Mouse (Mus musculus): ENCODE data around the gene Carmil1. TPM values are rescaled to one million over a fixed set of nuclear protein-coding genes. Genes with fewer than 3 reads are reported as not detected.
A peak's percentile ranks its signal among the peaks of the same experiment; 100 is the strongest.

Carmil1 gene
- polyA plus RNA-seq, 1 experiment from 2014 or later = 46.2 TPM

DNA sequence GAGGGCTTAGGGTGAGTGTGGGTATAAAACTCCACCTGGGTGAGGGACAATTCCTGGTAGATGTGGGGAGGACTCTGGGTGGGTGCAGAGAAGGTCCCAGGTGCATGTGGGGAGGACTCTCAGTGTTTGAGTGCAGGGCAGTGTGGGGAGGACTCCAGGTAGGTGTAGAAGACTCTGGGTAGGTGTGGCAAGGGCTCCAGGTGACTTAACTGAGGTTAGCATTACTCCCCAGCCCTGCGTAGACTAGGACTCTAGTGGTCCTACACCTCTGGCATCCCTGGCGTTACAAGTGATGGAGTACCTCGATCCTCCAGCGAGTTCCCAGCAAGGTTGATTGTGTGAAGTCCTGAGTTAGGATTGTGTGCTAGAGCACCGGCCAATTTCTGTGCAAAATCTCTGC is 143.8 kb downstream of the Carmil1 start:
- H3K4me1 ChIP-seq = peaks cover 6% of the 10 kb centered on the region; the same call in 1 of the 2 replicates
- 0 out of 2 replicates have a peak, but pooled peaks cover 3% of the 10 kb centered on the region for H3K36me3 ChIP-seq
- H3K4me2 ChIP-seq = no peak overlapping the region
- H3K9me3 ChIP-seq = no peaks in the 10 kb centered on the region
- 80% methylated on average over 5 of the region's 5 CpGs for WGBS
- H3K27me3 ChIP-seq = no peaks in the 10 kb centered on the region
- no peak for ATAC-seq (ENCODE audit: borderline replicate concordance, extremely low read depth, low FRiP score, low TSS enrichment)
- no peak overlapping the region for H3K9ac ChIP-seq
- H3K27ac ChIP-seq = no peak overlapping the region
- no peak overlapping the region for H3K4me3 ChIP-seq

DNA sequence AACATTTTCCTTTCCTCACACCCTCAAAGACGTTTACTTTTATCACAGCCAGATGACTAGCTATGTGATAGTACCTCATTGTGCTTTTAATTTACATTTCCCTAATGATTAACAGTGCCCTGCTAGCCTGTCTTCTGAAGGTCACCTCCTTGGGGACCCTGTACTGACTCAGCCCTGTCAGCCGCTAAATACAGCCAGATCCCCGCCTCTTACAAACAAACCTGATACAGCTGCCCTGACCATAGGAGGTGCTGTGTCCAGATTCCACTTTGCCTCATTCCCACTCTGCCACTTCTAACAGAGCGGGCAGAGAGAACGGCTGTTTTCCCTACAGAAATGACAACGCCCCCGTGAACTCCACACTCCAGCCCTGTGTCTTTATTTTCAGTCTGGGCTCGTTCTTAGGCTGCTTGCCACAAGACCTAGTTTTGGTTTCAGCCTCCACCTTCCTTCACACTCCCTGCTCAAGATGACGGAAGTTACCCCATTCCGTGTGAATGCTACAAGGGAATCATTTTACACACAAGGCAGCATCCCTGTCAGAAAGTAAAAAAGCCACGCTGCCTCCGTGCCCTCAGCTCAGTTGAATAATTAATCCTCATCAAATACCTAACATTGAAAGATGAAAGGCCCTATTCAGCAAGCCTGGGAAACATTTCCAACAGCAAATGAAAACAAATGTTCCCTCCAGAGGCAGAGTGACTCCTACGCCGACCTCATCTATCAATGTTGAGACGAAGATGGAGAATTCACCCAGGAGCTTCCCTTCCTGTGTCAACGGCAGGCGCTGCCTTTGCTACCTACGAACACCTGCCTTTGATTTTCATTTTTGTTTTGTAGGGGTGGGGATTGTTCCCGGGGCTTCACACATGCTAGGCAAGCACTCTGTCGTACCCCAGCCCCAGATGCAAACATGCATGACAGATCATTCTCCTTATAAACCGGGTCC is 145.0 kb downstream of the Carmil1 start:
- Histone ChIP-seq H3K27me3 (no peaks in the 10 kb centered on the region), H3K27ac (no peak overlapping the region), H3K9me3 (no peaks in the 10 kb centered on the region), H3K4me2 (no peak overlapping the region), H3K4me1 (peaks cover 6% of the 10 kb centered on the region; the same call in 1 of the 2 replicates), H3K9ac (no peak overlapping the region), H3K36me3 (no peaks in the 10 kb centered on the region), H3K4me3 (no peak overlapping the region)
- ATAC-seq (ENCODE audit: borderline replicate concordance, extremely low read depth, low FRiP score, low TSS enrichment) = no peak
- 24% methylated on average over 21 of the region's 21 CpGs for WGBS

DNA sequence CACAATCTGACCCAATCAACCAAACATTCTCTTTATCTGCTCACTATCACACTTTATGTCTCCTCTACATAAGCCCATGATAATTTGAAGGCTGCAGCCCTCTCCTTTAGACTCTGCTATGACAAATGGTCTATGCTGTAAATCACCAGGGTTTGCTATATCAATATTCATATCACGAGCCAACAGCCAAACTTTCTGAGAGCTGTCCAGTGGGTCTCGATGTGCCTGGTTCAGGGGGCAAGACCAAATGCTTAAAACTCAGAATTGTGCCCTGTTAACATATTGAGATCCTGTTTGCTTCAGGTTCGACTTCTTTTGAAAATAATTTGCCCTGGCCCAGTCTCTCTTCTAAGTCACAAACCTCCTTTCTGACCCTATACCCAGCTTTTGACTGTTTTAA is 147.7 kb downstream of the Carmil1 start:
- no peak overlapping the region for H3K4me3 ChIP-seq
- no peak overlapping the region for H3K27ac ChIP-seq
- ATAC-seq (ENCODE audit: borderline replicate concordance, extremely low read depth, low FRiP score, low TSS enrichment) = no peak
- no peaks in the 10 kb centered on the region for H3K36me3 ChIP-seq
- WGBS = 74% methylated on average over 3 of the region's 3 CpGs
- H3K4me1 ChIP-seq = peaks cover 6% of the 10 kb centered on the region; the same call in 1 of the 2 replicates
- H3K9me3 ChIP-seq = no peaks in the 10 kb centered on the region
- H3K27me3 ChIP-seq = no peaks in the 10 kb centered on the region
- no peak overlapping the region for H3K4me2 ChIP-seq
- H3K9ac ChIP-seq = no peak overlapping the region

DNA sequence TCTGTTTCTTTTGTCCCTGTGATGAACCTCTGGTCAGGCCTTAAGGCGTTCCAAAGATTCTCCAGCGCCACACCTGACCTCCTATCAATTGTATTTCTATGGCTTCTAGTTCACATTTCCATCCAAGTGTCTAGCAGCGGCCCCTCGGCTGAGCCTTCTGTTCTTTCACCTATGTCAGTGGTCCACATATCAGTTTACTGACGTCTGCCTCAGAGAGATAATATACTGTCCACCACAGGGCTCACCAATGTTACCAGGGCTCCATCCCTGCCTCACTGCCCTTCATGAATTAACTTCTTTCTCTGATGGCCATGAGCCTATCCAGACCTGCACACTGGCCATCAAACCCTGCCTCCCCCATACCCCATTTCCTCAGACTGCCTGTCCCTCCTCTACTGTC is 149.3 kb downstream of the Carmil1 start:
- no peak for ATAC-seq (ENCODE audit: borderline replicate concordance, extremely low read depth, low FRiP score, low TSS enrichment)

DNA sequence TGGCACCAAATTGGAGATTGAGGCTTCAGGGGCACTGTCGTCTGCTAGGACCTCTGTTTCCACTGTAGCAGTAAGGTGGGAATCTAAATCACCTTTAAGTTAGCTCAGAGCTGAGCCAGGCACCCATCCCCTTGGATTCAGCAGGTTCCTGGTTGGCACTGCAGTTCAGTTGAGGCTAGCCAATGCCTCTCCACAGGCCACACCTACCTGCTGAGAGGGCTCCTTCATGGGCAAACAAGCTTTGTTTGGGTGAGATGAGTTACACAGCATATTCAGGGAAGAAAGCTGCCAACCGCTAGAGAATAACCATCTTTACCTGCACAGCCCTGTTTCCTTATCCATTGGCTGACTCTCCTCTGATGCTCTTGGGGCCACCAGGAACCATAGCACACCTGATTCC is 149.9 kb downstream of the Carmil1 start:
- ATAC-seq (ENCODE audit: borderline replicate concordance, extremely low read depth, low FRiP score, low TSS enrichment) = no peak
- no peaks in the 10 kb centered on the region for H3K9me3 ChIP-seq
- no peak overlapping the region for H3K4me2 ChIP-seq
- WGBS = 72% methylated on average over 2 of the region's 2 CpGs
- no peak overlapping the region for H3K9ac ChIP-seq
- no peak overlapping the region for H3K4me3 ChIP-seq
- H3K36me3 ChIP-seq = no peaks in the 10 kb centered on the region
- H3K4me1 ChIP-seq = peaks cover 3% of the 10 kb centered on the region; the same call in 1 of the 2 replicates
- H3K27me3 ChIP-seq = no peaks in the 10 kb centered on the region
- H3K27ac ChIP-seq = no peak overlapping the region

More for the DNA sequence above, 149.3 kb downstream of the Carmil1 start:
- Histone ChIP-seq H3K4me3 (no peak overlapping the region), H3K9ac (no peak overlapping the region), H3K27me3 (no peaks in the 10 kb centered on the region), H3K36me3 (no peaks in the 10 kb centered on the region), H3K4me2 (no peak overlapping the region), H3K9me3 (no peaks in the 10 kb centered on the region), H3K4me1 (peaks cover 6% of the 10 kb centered on the region; the same call in 1 of the 2 replicates), H3K27ac (no peak overlapping the region)
- 84% methylated on average over 5 of the region's 5 CpGs for WGBS

DNA sequence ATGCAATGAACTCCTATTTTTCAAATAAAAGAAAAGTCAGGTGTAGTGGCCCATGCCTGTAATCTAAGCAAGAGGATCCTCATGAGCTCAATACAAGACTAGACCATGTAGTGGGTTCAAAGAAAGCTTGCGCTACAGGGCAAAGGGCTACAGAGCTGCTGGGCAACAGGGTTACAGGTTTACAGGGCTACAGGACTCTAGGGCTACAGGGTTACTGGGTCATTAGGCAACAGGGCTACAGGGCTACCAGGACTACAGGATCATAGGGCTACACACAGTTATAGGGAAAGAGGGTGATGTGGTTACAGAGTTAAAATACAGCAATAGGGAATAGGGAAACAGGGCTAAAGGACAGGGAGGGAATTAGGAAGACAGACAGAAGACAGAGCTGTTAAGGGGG is 151.9 kb downstream of the Carmil1 start:
- 97% methylated on average over 1 of the region's 1 CpGs for WGBS
- H3K27me3 ChIP-seq = no peaks in the 10 kb centered on the region
- no peak overlapping the region for H3K4me3 ChIP-seq
- H3K9ac ChIP-seq = no peak overlapping the region
- H3K4me1 ChIP-seq = no peaks in the 10 kb centered on the region
- H3K27ac ChIP-seq = no peak overlapping the region
- H3K4me2 ChIP-seq = no peak overlapping the region
- no peaks in the 10 kb centered on the region for H3K36me3 ChIP-seq
- no peaks in the 10 kb centered on the region for H3K9me3 ChIP-seq
- ATAC-seq (ENCODE audit: borderline replicate concordance, extremely low read depth, low FRiP score, low TSS enrichment) = no peak

DNA sequence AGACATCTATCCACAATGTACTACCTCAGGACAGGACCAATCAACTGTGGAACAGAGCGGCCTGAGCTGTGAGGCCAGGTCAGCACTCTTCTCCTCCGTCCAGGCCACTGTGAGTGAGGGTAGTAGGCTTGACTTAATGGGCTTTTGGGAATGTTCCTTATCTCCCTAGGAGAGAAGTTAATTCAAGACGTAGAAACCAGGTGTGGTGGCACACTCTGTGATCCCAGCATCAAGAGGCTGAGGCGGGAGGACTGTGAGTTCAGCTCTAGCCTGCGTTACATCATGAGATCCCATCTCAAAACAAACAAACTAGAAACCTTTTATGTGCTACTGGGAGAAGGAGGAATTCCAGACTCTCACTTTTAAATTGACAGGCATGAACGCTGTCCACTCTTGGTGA is 154.7 kb downstream of the Carmil1 start:
- H3K27ac ChIP-seq = no peak overlapping the region
- 54% methylated on average over 6 of the region's 6 CpGs for WGBS
- H3K36me3 ChIP-seq = no peaks in the 10 kb centered on the region
- no peaks in the 10 kb centered on the region for H3K27me3 ChIP-seq
- H3K4me3 ChIP-seq = no peak overlapping the region
- H3K9me3 ChIP-seq = no peaks in the 10 kb centered on the region
- H3K4me1 ChIP-seq = no peaks in the 10 kb centered on the region
- ATAC-seq (ENCODE audit: borderline replicate concordance, extremely low read depth, low FRiP score, low TSS enrichment) = no peak
- no peak overlapping the region for H3K9ac ChIP-seq
- H3K4me2 ChIP-seq = no peak overlapping the region

DNA sequence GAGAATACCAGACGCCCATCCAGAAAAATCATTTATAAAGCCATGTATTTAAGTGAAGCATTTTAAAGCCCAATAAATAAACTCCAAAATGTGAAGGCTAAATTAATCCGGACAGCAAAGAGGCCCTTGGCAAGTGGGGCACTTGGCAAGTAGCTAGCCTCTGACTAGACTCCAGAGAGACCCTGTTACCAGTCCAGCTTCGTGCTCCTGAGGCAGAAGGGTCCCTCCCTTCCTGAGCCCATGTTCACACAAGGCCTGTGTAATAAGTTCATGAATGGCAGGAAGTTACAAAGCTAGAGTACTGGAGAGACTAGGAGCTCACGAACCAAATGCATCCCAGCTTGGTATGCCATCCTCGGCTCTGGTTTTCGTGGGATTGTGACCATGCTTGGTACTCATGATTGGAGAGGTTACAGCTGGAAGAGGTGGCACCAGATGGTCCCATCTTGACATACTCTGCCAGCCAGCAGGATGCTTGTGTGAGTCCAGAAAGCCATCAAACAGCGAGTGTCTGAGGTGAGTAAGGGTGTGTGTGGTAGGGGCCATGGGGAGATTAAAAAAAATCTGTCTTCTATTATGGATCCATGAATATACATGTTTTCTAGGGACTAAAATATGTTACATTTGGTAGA is 163.3 kb downstream of the Carmil1 start:
- H3K27me3 ChIP-seq = no peaks in the 10 kb centered on the region
- H3K4me3 ChIP-seq = no peak overlapping the region
- H3K9ac ChIP-seq = no peak overlapping the region
- H3K27ac ChIP-seq = no peak overlapping the region
- H3K4me2 ChIP-seq = no peak overlapping the region
- WGBS = 75% methylated on average over 7 of the region's 7 CpGs
- peaks cover 5% of the 10 kb centered on the region for H3K4me1 ChIP-seq
- no peak for ATAC-seq (ENCODE audit: borderline replicate concordance, extremely low read depth, low FRiP score, low TSS enrichment)
- no peaks in the 10 kb centered on the region for H3K9me3 ChIP-seq
- no peaks in the 10 kb centered on the region for H3K36me3 ChIP-seq

DNA sequence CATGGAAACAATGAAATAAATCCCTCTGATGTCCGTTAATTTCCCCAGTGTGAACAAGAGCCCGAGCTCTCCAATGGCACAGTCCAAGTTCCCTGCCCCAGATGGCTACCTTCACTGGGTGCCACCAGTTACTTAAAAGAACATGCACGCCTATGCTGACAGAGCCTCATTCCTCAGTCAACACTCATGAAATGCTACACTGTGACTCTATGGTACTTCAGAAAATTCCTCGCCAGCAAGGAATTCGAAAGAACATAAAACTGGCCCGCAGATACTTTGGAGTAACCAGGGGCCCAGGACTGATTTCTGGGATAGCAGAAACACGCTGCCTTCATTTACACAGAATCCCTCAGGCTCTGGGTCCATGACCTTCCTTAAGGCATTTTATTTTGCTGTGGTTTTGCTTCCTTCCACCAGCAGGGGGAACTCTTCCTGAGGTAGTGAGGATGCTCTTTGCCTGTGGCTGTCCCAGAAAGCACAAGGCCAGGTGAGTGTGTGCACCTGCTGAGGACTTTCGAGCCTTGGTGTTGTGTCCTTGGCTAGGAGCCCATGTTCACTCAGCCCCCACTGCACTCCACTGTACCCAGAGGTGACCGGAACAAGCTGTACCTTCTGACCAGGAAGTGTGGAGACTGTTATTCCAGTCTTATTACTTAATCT is 167.8 kb downstream of the Carmil1 start:
- WGBS = 45% methylated on average over 9 of the region's 9 CpGs
- H3K36me3 ChIP-seq = no peaks in the 10 kb centered on the region; the same call in 1 of the 2 replicates
- H3K9ac ChIP-seq = no peak overlapping the region
- H3K27me3 ChIP-seq = no peaks in the 10 kb centered on the region
- H3K9me3 ChIP-seq = no peaks in the 10 kb centered on the region
- peak; percentile 83 for ATAC-seq (ENCODE audit: borderline replicate concordance, extremely low read depth, low FRiP score, low TSS enrichment)
- H3K4me3 ChIP-seq = no peak overlapping the region
- no peak overlapping the region for H3K4me2 ChIP-seq
- H3K27ac ChIP-seq = peak overlapping the region; percentile 80
- H3K4me1 ChIP-seq = peaks cover 8% of the 10 kb centered on the region

DNA sequence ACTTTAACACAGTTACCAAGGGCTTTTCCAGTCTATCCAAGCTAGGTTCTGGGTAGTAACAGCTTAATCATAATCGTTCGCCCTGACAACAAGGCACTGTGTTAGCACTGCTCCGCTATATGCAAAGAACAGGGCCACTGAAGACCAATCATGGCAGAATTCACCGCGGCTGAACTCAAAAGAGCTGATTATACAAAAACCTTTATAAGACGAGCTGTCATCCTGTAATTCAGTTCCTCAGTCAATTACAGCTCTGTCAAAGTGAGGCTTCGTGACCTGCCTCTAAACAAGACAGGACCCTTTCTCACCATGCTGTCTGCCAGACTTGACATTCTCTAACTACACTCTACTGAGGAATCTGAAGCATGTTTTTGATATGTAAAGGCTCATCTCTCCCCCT is 170.3 kb downstream of the Carmil1 start:
- ATAC-seq (ENCODE audit: borderline replicate concordance, extremely low read depth, low FRiP score, low TSS enrichment) = no peak
- Histone ChIP-seq H3K36me3 (no peaks in the 10 kb centered on the region; the same call in 1 of the 2 replicates), H3K4me2 (no peak overlapping the region), H3K27ac (no peak overlapping the region), H3K4me3 (no peak overlapping the region), H3K27me3 (no peaks in the 10 kb centered on the region), H3K9me3 (no peaks in the 10 kb centered on the region), H3K4me1 (peaks cover 8% of the 10 kb centered on the region), H3K9ac (no peak overlapping the region)
- WGBS = 76% methylated on average over 7 of the region's 7 CpGs

DNA sequence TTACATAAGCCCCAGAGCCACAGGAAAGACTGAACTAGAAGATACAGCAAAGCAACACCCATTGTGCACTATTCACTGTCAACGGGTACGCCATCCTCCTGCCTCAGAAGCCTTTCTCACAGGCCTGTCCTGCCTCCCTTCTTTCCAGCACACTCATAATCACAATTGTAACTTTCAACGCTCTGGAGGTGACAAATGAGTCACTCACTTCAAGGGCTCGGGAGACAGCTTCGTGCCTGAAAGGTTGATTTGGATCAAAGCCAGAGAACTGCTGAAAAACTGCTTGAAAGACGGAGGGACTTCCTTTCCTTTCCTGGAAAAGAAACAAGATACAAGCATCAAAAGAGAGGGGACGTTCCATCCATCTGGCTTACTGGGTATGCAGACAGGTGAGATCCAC is 172.3 kb downstream of the Carmil1 start:
- WGBS = 16% methylated on average over 7 of the region's 7 CpGs

More for the DNA sequence above, 172.3 kb downstream of the Carmil1 start:
- H3K27me3 ChIP-seq = no peaks in the 10 kb centered on the region
- 0 out of 2 replicates have a peak overlapping the region, but pooled peaks have one; percentile 20 for H3K27ac ChIP-seq
- no peak overlapping the region for H3K4me3 ChIP-seq
- peaks cover 4% of the 10 kb centered on the region for H3K4me1 ChIP-seq
- H3K9ac ChIP-seq = no peak overlapping the region
- H3K36me3 ChIP-seq = no peaks in the 10 kb centered on the region; the same call in 1 of the 2 replicates
- no peaks in the 10 kb centered on the region for H3K9me3 ChIP-seq
- no peak for ATAC-seq (ENCODE audit: borderline replicate concordance, extremely low read depth, low FRiP score, low TSS enrichment)
- no peak overlapping the region for H3K4me2 ChIP-seq

Measured in lung, embryonic 15.5 days (tissue).